Mouse (Mus musculus): ENCODE measurements around the gene Pla1a. TPM values are rescaled to one million over a fixed set of nuclear protein-coding genes. Genes with fewer than 3 reads are reported as not detected.

Pla1a gene
- polyA plus RNA-seq, 1 experiment, result 26.8 TPM

GRCm38 (mm10) chr16:38396155-38396554 is 36.8 kb downstream of the Pla1a start:
- WGBS, result 29% methylated on average over 13 of the region's 13 CpGs
- peak; percentile 67 for DNase-seq
- no peak for TF ChIP-seq POLR2A (IDR thresholded peaks at IDR 0.05; ENCODE audit: low read depth, low read length)
- Histone ChIP-seq H3K27ac (ENCODE audit: insufficient read depth, low read depth, low read length) (no peak overlapping the region), H3K27me3 (replicated peaks; ENCODE audit: control insufficient read depth, insufficient read depth, low read length) (no peaks in the 10 kb centered on the region), H3K4me1 (ENCODE audit: control insufficient read depth, insufficient read depth, low read length) (peaks cover 11% of the 10 kb centered on the region; the same call in 1 of the 2 replicates), H3K4me3 (ENCODE audit: insufficient read depth, low read depth, low read length) (no peak overlapping the region), H3K36me3 (ENCODE audit: control insufficient read depth, insufficient read depth, low read length) (no peaks in the 10 kb centered on the region)

DNA sequence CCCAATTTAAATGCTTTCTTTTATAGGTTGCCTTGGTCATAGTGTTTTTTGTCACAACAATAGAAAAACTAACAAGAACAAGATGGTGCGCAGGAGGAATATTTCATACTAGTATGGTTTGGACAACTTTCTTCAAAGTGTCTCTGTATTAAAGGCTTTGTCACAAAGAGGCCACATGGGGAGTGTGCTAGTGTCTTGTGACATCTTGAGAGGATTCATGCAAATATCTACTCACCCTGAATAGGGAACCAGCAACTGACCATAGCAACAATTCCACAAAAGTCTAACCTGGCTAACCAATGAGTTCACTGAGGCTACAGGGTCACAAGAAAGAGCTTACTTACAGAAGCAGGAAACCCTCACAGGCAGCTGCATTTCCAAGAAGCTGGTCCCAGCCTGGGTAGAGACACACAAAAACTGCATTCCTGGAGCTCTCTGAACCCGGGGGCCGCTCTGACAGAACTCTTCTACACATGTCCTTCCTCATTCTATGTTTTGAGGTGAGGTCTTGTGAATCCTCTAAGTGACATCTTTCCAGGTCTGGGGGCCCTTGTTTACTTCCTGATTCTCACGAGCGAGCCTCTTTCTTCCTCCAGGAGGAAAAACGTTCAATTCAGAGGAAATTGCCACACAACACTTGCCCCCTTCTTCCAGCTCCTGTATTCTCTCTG is 37.8 kb downstream of the Pla1a start:
- 57% methylated on average over 6 of the region's 6 CpGs for whole genome bisulfite sequencing
- H3K27ac ChIP-seq (ENCODE audit: insufficient read depth, low read depth, low read length), result no peak overlapping the region
- no peak overlapping the region for H3K4me3 ChIP-seq (ENCODE audit: insufficient read depth, low read depth, low read length)
- peaks cover 11% of the 10 kb centered on the region; the same call in 1 of the 2 replicates for H3K4me1 ChIP-seq (ENCODE audit: control insufficient read depth, insufficient read depth, low read length)
- DNase-seq, result peak; percentile 24
- TF ChIP-seq CTCF (conservative IDR thresholded peaks at IDR 0.05; ENCODE audit: insufficient read depth, insufficient read length, low read depth, low read length) (no peak), POLR2A (IDR thresholded peaks at IDR 0.05; ENCODE audit: low read depth, low read length) (no peak)
- no peaks in the 10 kb centered on the region for H3K27me3 ChIP-seq (replicated peaks; ENCODE audit: control insufficient read depth, insufficient read depth, low read length)
- H3K36me3 ChIP-seq (ENCODE audit: control insufficient read depth, insufficient read depth, low read length), result no peaks in the 10 kb centered on the region

GRCm38 (mm10) chr16:38394191-38394618 is 38.7 kb downstream of the Pla1a start:
- TF ChIP-seq CTCF (conservative IDR thresholded peaks at IDR 0.05; ENCODE audit: insufficient read depth, insufficient read length, low read depth, low read length) (no peak), POLR2A (IDR thresholded peaks at IDR 0.05; ENCODE audit: low read depth, low read length) (no peak)
- Histone ChIP-seq H3K4me3 (ENCODE audit: insufficient read depth, low read depth, low read length) (no peak overlapping the region), H3K27ac (ENCODE audit: insufficient read depth, low read depth, low read length) (no peak overlapping the region), H3K4me1 (ENCODE audit: control insufficient read depth, insufficient read depth, low read length) (peaks cover 6% of the 10 kb centered on the region; the same call in 1 of the 2 replicates), H3K36me3 (ENCODE audit: control insufficient read depth, insufficient read depth, low read length) (no peaks in the 10 kb centered on the region), H3K27me3 (replicated peaks; ENCODE audit: control insufficient read depth, insufficient read depth, low read length) (no peaks in the 10 kb centered on the region)
- WGBS, result 86% methylated on average over 8 of the region's 8 CpGs
- peak; percentile 10 for DNase-seq

- peak overlapping the region; percentile 33; the same call in 1 of the 2 replicates for H3K4me3 ChIP-seq (ENCODE audit: insufficient read depth, low read depth, low read length)
- 0 out of 2 replicates have a peak, but pooled peaks cover 4% of the 10 kb centered on the region for H3K4me1 ChIP-seq (ENCODE audit: control insufficient read depth, insufficient read depth, low read length)
- peak overlapping the region; percentile 62 for H3K27ac ChIP-seq (ENCODE audit: insufficient read depth, low read depth, low read length)
- 56% methylated on average over 23 of the region's 23 CpGs for WGBS
- peak; percentile 65 for DNase-seq
- no peaks in the 10 kb centered on the region for H3K36me3 ChIP-seq (ENCODE audit: control insufficient read depth, insufficient read depth, low read length)
- TF ChIP-seq POLR2A (IDR thresholded peaks at IDR 0.05; ENCODE audit: low read depth, low read length) (no peak), CTCF (conservative IDR thresholded peaks at IDR 0.05; ENCODE audit: insufficient read depth, insufficient read length, low read depth, low read length) (no peak)
- H3K27me3 ChIP-seq (replicated peaks; ENCODE audit: control insufficient read depth, insufficient read depth, low read length), result no peaks in the 10 kb centered on the region
These were observed 40.6 kb downstream of the Pla1a start for GRCm38 (mm10) chr16:38392126-38392894.

GRCm38 (mm10) chr16:38390322-38390721 is 42.6 kb downstream of the Pla1a start:
- Histone ChIP-seq H3K36me3 (ENCODE audit: control insufficient read depth, insufficient read depth, low read length) (no peaks in the 10 kb centered on the region), H3K27me3 (replicated peaks; ENCODE audit: control insufficient read depth, insufficient read depth, low read length) (no peaks in the 10 kb centered on the region), H3K4me1 (ENCODE audit: control insufficient read depth, insufficient read depth, low read length) (no peaks in the 10 kb centered on the region), H3K4me3 (ENCODE audit: insufficient read depth, low read depth, low read length) (no peak overlapping the region), H3K27ac (ENCODE audit: insufficient read depth, low read depth, low read length) (no peak overlapping the region)
- no peak for DNase-seq
- 93% methylated on average over 7 of the region's 7 CpGs for WGBS
- TF ChIP-seq POLR2A (IDR thresholded peaks at IDR 0.05; ENCODE audit: low read depth, low read length) (no peak), CTCF (conservative IDR thresholded peaks at IDR 0.05; ENCODE audit: insufficient read depth, insufficient read length, low read depth, low read length) (no peak)

DNA sequence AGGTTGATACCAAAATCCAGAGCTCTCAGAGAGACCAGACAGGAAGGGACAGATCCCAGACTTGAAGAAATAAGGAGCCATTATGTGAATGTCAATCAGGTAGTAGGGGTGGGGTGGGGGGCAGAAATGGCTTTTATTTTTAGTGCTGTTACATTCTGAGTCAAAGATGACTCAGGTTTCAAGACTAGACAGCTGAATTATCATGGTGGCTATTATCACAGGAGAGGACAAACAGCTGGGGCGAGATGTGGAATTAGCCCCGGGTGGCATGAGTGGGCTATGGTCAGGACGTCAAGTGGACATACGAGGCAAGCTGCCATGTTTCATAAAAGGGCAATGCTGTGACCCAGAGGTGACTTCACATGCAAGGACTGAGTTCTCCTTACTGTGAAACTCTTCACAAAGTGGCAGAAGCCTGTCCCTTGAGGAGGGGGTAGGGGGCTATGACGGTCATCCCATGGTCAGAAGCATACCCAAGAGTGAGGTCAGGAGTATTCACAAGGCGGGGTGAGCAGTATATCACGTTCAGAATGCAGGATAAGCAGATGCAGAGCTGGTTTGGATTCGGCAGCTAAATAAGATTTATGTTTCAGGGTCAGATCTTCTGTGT is 43.6 kb downstream of the Pla1a start:
- Histone ChIP-seq H3K36me3 (ENCODE audit: control insufficient read depth, insufficient read depth, low read length) (no peaks in the 10 kb centered on the region), H3K4me3 (ENCODE audit: insufficient read depth, low read depth, low read length) (no peak overlapping the region), H3K27ac (ENCODE audit: insufficient read depth, low read depth, low read length) (no peak overlapping the region), H3K27me3 (replicated peaks; ENCODE audit: control insufficient read depth, insufficient read depth, low read length) (no peaks in the 10 kb centered on the region), H3K4me1 (ENCODE audit: control insufficient read depth, insufficient read depth, low read length) (no peaks in the 10 kb centered on the region)
- no peak for TF ChIP-seq CTCF (conservative IDR thresholded peaks at IDR 0.05; ENCODE audit: insufficient read depth, insufficient read length, low read depth, low read length)
- TF ChIP-seq POLR2A (IDR thresholded peaks at IDR 0.05; ENCODE audit: low read depth, low read length), result no peak
- DNase-seq, result no peak
- 64% methylated on average over 8 of the region's 8 CpGs for WGBS

DNA sequence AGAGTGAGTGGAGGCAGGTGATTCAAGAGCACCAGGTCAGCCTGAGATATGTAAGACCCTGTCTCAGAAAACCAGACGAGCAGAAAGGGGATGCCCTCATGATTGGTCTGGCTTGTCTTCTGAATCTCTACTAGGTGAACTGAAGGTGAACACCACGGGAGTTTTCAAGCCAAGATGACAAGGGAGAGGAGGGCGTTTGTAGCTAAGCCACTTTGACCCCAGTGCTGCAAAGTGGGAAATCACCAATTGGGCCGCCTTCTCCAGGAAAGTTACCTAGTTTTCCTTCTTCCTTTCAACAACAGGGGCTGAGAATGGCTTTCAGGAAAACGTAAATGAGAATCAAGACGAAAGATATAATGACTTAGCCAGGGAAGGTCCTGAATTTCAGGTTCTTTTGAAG is 44.2 kb downstream of the Pla1a start:
- Histone ChIP-seq H3K4me3 (ENCODE audit: insufficient read depth, low read depth, low read length) (no peak overlapping the region), H3K4me1 (ENCODE audit: control insufficient read depth, insufficient read depth, low read length) (no peaks in the 10 kb centered on the region), H3K36me3 (ENCODE audit: control insufficient read depth, insufficient read depth, low read length) (no peaks in the 10 kb centered on the region), H3K27ac (ENCODE audit: insufficient read depth, low read depth, low read length) (no peak overlapping the region), H3K27me3 (replicated peaks; ENCODE audit: control insufficient read depth, insufficient read depth, low read length) (no peaks in the 10 kb centered on the region)
- WGBS, result 70% methylated on average over 6 of the region's 6 CpGs
- DNase-seq, result no peak
- TF ChIP-seq CTCF (conservative IDR thresholded peaks at IDR 0.05; ENCODE audit: insufficient read depth, insufficient read length, low read depth, low read length) (no peak), POLR2A (IDR thresholded peaks at IDR 0.05; ENCODE audit: low read depth, low read length) (no peak)
